Mouse (Mus musculus) thymus, postnatal 36 days (tissue): ENCODE results near the gene Anapc11.
A peak's percentile ranks its signal among the peaks of the same experiment; 100 is the strongest.

ENCODE experiments used
- DNase-seq, 2 experiments: peaks; one replicate each; pipeline ENCODE4 v3.0.0; 2022; ENCODE audit warnings: mixed read lengths in 2 of 2

Anapc11 gene

GRCm38 (mm10) chr11:120608241-120609034 lies 10.2 kb downstream of the Anapc11 start, which contains the start of gene Npb:
Gene Npb (plus strand): TSS chr11:120608477.
- no peak for DNase-seq

GRCm38 (mm10) chr11:120609250-120609649 lies 11.0 kb downstream of the Anapc11 start:
- DNase-seq: no peak

GRCm38 (mm10) chr11:120610477-120611046 lies 12.3 kb downstream of the Anapc11 start:
- no peak for DNase-seq

- DNase-seq: peak; percentile 77 to 79
Observed at GRCm38 (mm10) chr11:120612763-120613162, 14.5 kb downstream of the Anapc11 start.

GRCm38 (mm10) chr11:120613481-120613972 lies 15.3 kb downstream of the Anapc11 start:
- DNase-seq: no peak

- DNase-seq: peak in 1 of 2 experiments; percentile 6
Observed at GRCm38 (mm10) chr11:120613976-120614375, 15.8 kb downstream of the Anapc11 start.

GRCm38 (mm10) chr11:120615167-120615566 lies 16.9 kb downstream of the Anapc11 start:
- no peak for DNase-seq

- DNase-seq: peak in 1 of 2 experiments; percentile 8
Observed at GRCm38 (mm10) chr11:120615606-120616203, 17.5 kb downstream of the Anapc11 start.

GRCm38 (mm10) chr11:120616617-120617294 lies 18.5 kb downstream of the Anapc11 start:
- DNase-seq: peak in 1 of 2 experiments; percentile 16

GRCm38 (mm10) chr11:120617519-120618112 lies 19.4 kb downstream of the Anapc11 start, which contains the start of gene Pcyt2:
Gene Pcyt2 (minus strand): TSS chr11:120617936.
- DNase-seq: peak; percentile 92 to 95

GRCm38 (mm10) chr11:120618619-120619535 lies 20.7 kb downstream of the Anapc11 start:
- peak in 1 of 2 experiments; percentile 13 for DNase-seq

GRCm38 (mm10) chr11:120620195-120620594 lies 22.0 kb downstream of the Anapc11 start:
- DNase-seq: no peak

GRCm38 (mm10) chr11:120622805-120623204 lies 24.6 kb downstream of the Anapc11 start:
- DNase-seq: peak in 1 of 2 experiments; percentile 2

GRCm38 (mm10) chr11:120623961-120624679 lies 25.9 kb downstream of the Anapc11 start:
- DNase-seq: peak; percentile 79 to 81

- DNase-seq: peak; percentile 83 to 90
Observed at GRCm38 (mm10) chr11:120624680-120625111, 26.5 kb downstream of the Anapc11 start.

- DNase-seq: peak in 1 of 2 experiments; percentile 42
Observed at GRCm38 (mm10) chr11:120625152-120625775, 27.0 kb downstream of the Anapc11 start, which contains the start of gene Sirt7. Gene Sirt7 (minus strand): TSS chr11:120625240.

- DNase-seq: peak in 1 of 2 experiments; percentile 24
Observed at GRCm38 (mm10) chr11:120626785-120627467, 28.7 kb downstream of the Anapc11 start.

GRCm38 (mm10) chr11:120627468-120628300 lies 29.5 kb downstream of the Anapc11 start:
- peak; percentile 66 to 78 for DNase-seq
